Mouse (Mus musculus) ES-Bruce4 (cell line): ENCODE measurements at regions not wholly inside any gene's neighbourhood (a gene's known extent, or its start where the extent isn't known, plus 50 kb on each side); places are given as distances from the start of the nearest gene placed in this dataset.

Experiments used
- H3K27ac ChIP-seq: 2 replicates; pipeline ENCODE4 v1.5.1; 2012; ENCODE audit warnings: low read length, inconsistent platforms; ENCODE audit not compliant: insufficient read depth
- H3K27me3 ChIP-seq: 2 replicates; pipeline ENCODE4 v1.6.1; 2012; ENCODE audit warnings: mild to moderate bottlenecking, low read length, inconsistent platforms; ENCODE audit not compliant: control insufficient read depth, poor library complexity, insufficient read depth, severe bottlenecking
- H3K36me3 ChIP-seq: 2 replicates; pipeline ENCODE4 v1.6.1; 2012; ENCODE audit warnings: inconsistent platforms, mild to moderate bottlenecking, low read length, moderate library complexity; ENCODE audit not compliant: control insufficient read depth, poor library complexity, insufficient read depth, severe bottlenecking
- H3K4me1 ChIP-seq: one replicate; pipeline ENCODE4 v1.8.1; 2011; ENCODE audit warnings: low read length; ENCODE audit not compliant: control insufficient read depth, insufficient read depth
- H3K4me3 ChIP-seq: 2 replicates; pipeline ENCODE4 v1.5.1; 2011; ENCODE audit warnings: low read depth, mild to moderate bottlenecking, low read length
- H3K9ac ChIP-seq: 2 replicates; pipeline ENCODE4 v1.6.1; 2012; ENCODE audit warnings: low read depth, mild to moderate bottlenecking, inconsistent platforms; ENCODE audit not compliant: poor library complexity, severe bottlenecking
- H3K9me3 ChIP-seq: replicated peaks from 2 replicates; pipeline ENCODE4 v1.6.1; 2012; ENCODE audit warnings: mild to moderate bottlenecking, low read length, inconsistent platforms; ENCODE audit not compliant: control insufficient read depth, poor library complexity, insufficient read depth, severe bottlenecking
- CTCF ChIP-seq: IDR thresholded peaks from one replicate; pipeline ENCODE4 v1.8.1; 2011; ENCODE audit warnings: low read depth, low read length
- EP300 ChIP-seq: IDR thresholded peaks from 2 replicates; pipeline ENCODE4 v1.6.1; 2011; ENCODE audit warnings: low read depth, low read length; ENCODE audit not compliant: insufficient read depth
- POLR2A ChIP-seq: IDR thresholded peaks from one replicate; pipeline ENCODE4 v1.8.1; 2011; ENCODE audit warnings: low read length; ENCODE audit not compliant: insufficient read depth

- Histone ChIP-seq H3K4me1 (no peaks in the 10 kb centered on the region), H3K9me3 (no peaks in the 10 kb centered on the region), H3K9ac (no peak overlapping the region), H3K27me3 (no peaks in the 10 kb centered on the region), H3K36me3 (no peaks in the 10 kb centered on the region), H3K27ac (no peak overlapping the region), H3K4me3 (no peak overlapping the region)
- TF ChIP-seq POLR2A (no peak), EP300 (no peak), CTCF (no peak)
These were observed 1685.5 kb upstream of the Dsel start for GRCm38 (mm10) chr1:113550172-113550571.

DNA sequence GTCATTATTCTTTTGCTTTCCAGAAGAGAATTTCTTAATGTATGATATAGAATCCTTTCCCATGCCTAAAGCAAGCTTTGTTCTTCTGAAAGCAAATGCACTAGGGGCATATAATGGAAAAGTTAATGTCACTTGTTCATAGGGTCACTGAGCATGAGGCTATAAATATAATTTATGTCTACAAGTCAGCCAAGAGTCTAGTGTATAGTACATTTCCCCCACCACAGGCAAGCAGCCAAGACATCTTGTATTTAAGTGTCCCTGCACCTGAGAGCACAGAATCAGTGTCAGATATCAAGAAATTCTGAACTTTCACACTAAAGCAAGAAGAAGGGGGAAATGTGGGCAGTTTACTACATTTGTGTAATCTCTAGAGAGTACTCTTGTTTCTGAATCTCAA, 1675.3 kb upstream of the Dsel start:
- Histone ChIP-seq H3K27ac (no peak overlapping the region), H3K4me3 (no peak overlapping the region), H3K9me3 (no peaks in the 10 kb centered on the region), H3K36me3 (no peaks in the 10 kb centered on the region), H3K4me1 (no peaks in the 10 kb centered on the region), H3K27me3 (no peaks in the 10 kb centered on the region; the same call in 1 of the 2 replicates), H3K9ac (no peak overlapping the region)
- no peak for TF ChIP-seq EP300
- TF ChIP-seq POLR2A = no peak
- TF ChIP-seq CTCF = no peak

DNA sequence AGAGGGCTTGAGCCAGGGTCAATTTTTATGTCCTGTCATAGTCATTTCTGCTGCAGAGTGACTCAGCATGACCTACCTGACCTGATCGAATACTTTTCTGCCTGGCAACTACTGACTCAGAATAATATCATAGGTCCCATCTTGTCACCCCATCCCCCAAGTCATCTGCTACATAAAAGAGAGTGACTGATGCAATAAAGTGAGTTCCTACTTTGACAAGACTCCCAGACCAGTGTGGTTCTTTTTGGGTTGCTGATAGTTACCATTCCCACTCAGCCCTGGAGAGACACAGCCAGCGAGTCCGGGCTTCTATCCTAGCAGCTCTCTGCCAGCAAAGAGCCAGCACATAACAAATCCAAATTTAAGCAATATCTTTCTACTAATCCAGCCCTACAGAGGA, 1665.8 kb upstream of the Dsel start:
- Histone ChIP-seq H3K27ac (no peak overlapping the region), H3K4me3 (no peak overlapping the region), H3K4me1 (no peaks in the 10 kb centered on the region), H3K36me3 (no peaks in the 10 kb centered on the region), H3K27me3 (no peaks in the 10 kb centered on the region; the same call in 1 of the 2 replicates), H3K9ac (no peak overlapping the region), H3K9me3 (no peaks in the 10 kb centered on the region)
- TF ChIP-seq CTCF = no peak
- TF ChIP-seq EP300 = no peak
- TF ChIP-seq POLR2A = no peak

DNA sequence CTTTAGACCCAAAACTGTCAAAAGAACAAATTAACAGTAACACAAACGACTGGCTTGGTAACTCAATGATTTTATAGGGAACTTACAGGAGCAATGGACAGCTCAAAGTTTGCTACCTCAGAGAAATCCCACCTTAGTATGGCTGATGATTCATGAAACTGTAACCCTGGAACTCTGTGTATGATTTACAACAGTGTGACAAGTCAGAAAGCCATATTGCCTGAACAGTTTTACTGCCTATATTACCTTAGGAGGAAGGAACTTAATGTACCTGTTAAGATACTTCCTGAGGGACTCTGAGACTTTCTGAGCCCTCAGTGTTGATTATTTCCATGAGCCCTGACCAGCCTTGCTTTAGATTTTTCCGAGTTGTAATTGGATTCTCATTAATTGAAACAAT, 1631.3 kb upstream of the Dsel start:
- Histone ChIP-seq H3K27me3 (no peaks in the 10 kb centered on the region), H3K9ac (no peak overlapping the region), H3K4me1 (no peaks in the 10 kb centered on the region), H3K27ac (no peak overlapping the region), H3K4me3 (no peak overlapping the region), H3K36me3 (no peaks in the 10 kb centered on the region), H3K9me3 (no peaks in the 10 kb centered on the region)
- TF ChIP-seq CTCF = no peak
- no peak for TF ChIP-seq EP300
- no peak for TF ChIP-seq POLR2A

GRCm38 (mm10) chr1:113490243-113491003, 1625.7 kb upstream of the Dsel start:
- Histone ChIP-seq H3K27ac (no peak overlapping the region), H3K9me3 (no peaks in the 10 kb centered on the region), H3K27me3 (no peaks in the 10 kb centered on the region), H3K9ac (no peak overlapping the region), H3K36me3 (no peaks in the 10 kb centered on the region), H3K4me3 (no peak overlapping the region), H3K4me1 (no peaks in the 10 kb centered on the region)
- TF ChIP-seq CTCF = no peak
- no peak for TF ChIP-seq POLR2A
- TF ChIP-seq EP300 = no peak

- Histone ChIP-seq H3K4me1 (no peaks in the 10 kb centered on the region), H3K27ac (no peak overlapping the region), H3K4me3 (no peak overlapping the region), H3K36me3 (no peaks in the 10 kb centered on the region), H3K9ac (no peak overlapping the region), H3K27me3 (no peaks in the 10 kb centered on the region), H3K9me3 (no peaks in the 10 kb centered on the region)
- TF ChIP-seq CTCF = no peak
- no peak for TF ChIP-seq EP300
- TF ChIP-seq POLR2A = no peak
These were observed 1592.0 kb upstream of the Dsel start for GRCm38 (mm10) chr1:113456538-113457273.
